Mouse (Mus musculus): Measurements from ENCODE around the gene Cacna1c. TPM values are rescaled to one million over a fixed set of nuclear protein-coding genes. Genes with fewer than 3 reads are reported as not detected.
A peak's percentile ranks its signal among the peaks of the same experiment; 100 is the strongest.

Gene Cacna1c
- total RNA-seq, 2 experiments from 2014 or later = 72.7 to 76.0 TPM

GRCm38 (mm10) chr6:118934243-118934902 lies 261.8 kb downstream of the Cacna1c start:
- DNase-seq (ENCODE audit: low spot score in 2 of 2) = no peak

DNA sequence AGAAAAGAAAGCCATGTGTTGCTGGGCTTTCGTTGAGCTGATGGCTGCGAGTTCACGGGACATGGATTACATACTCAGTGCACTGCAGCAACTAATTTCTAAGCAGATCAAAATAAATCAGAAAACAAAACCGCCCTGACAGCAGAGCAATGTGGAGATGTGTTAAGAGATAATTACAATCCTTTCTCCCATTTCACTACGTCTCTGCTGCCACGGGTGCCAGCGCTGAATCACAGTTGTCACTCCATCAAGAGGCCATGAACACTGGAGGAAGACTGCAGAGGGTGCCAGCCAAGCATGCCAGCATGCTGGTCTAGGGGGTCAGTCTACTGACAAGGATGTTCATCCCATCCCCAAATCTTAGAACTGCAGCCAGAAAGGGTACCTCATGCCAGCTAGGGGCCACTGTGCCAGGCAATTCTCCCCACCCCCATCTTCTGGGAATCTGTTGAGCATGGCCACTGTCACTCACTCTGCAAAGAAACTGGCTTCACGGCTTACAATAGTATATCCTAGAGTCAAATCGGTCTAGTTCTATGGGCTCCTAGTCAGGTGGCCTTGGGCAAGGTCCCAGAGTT lies 263.1 kb downstream of the Cacna1c start:
- no peak for DNase-seq (ENCODE audit: low spot score in 2 of 2)

DNA sequence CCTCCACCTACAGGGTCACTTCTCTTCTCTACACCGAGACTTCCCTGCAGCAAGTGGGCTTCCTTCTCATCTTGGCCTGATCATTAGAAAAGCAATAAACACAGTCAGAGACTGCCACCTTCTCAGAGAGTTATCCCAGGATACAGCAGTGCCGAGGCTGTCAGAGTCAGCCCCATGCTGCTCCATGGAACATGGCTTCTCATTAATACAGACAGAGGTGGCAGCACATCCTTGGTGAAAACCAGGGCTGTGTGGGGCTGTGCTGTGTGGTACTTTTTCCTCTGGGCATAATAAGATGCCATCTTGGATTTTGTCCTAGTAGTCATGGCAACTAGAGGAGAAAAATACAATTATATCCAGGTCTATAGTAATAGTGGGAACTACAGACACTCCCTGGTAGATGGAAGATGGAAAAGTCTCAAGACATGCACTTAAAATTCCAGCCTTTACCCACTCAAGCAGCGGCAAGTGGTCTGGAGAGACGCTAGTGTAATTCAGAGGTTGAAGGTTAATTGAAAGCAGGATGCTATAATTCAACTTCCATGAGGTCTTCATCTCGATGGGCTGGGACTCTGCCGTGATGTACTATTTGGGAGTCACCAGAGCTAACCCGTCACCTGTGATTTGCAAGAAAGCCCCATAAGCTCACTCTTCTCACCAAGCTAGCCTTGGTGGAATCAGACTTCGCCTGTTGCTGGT lies 264.1 kb downstream of the Cacna1c start:
- no peak for DNase-seq (ENCODE audit: low spot score in 2 of 2)

- no peak for DNase-seq (ENCODE audit: low spot score in 2 of 2)
These were observed 269.5 kb downstream of the Cacna1c start for GRCm38 (mm10) chr6:118926669-118927068.

GRCm38 (mm10) chr6:118924426-118924825 lies 271.8 kb downstream of the Cacna1c start:
- DNase-seq (ENCODE audit: low spot score in 2 of 2) = no peak

DNA sequence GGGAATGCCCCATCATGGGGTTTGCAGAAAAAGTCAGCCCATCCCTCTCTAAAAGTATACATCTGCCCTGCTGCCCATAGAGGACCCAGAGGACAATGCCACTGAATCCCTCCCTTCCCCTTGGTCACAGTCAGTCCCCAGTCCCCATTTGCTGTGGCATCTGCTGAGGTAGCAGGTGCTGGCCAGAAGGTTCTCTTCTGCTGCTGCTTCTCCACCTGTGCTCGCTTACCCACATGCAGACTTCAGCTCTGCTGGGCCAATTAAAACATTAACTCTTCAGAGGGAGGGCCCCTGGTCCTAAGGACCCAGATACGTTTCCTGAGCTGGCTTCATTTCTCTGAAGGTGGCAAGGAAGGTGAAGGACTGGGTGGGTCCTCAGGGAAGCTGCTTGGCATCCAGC lies 272.3 kb downstream of the Cacna1c start:
- no peak for DNase-seq (ENCODE audit: low spot score in 2 of 2)

DNA sequence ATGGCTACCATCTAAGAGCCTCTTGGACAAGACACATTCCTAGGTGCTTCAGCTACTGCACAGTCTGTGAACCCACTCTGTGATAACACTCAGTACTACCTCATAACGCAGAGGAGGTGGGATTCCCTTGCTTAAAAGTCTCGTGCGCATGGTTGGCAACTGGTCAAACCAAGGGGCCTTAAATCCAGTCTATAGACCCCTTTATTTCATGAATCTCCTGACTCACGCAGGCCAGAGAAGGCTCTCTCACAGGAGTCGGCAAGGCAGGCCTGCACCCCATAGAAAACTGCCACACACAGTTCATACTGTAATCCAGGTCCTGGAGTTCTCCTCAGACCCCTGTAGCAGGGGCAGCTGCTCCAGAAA lies 273.0 kb downstream of the Cacna1c start:
- DNase-seq (ENCODE audit: low spot score in 2 of 2) = no peak

GRCm38 (mm10) chr6:118922328-118923211 lies 273.6 kb downstream of the Cacna1c start:
- peak; percentile 82 to 87 for DNase-seq (ENCODE audit: low spot score in 2 of 2)

- no peak for DNase-seq (ENCODE audit: low spot score in 2 of 2)
These were observed 288.0 kb downstream of the Cacna1c start for GRCm38 (mm10) chr6:118908176-118908575.

DNA sequence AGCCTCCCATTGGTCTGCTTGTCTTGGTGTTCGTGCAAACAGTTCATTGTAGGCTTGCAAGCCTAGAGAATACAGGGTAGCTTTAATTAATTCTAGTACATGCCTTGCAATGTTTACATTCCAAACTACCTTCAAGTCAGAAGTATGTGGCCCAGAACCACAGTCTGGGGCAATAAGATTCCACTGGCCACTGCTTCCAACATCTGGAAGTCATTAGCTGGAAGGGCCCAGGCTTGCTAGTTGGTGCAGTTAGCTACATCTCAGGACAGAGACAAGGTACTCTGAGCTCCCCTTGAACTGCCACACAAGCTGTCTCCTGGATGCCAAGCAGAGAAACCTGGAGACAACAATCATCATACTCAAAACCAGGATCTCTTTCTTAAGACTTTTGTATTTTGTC lies 288.5 kb downstream of the Cacna1c start:
- DNase-seq (ENCODE audit: low spot score in 2 of 2) = no peak

- no peak for DNase-seq (ENCODE audit: low spot score in 2 of 2)
These were observed 289.3 kb downstream of the Cacna1c start for GRCm38 (mm10) chr6:118906878-118907277.

DNA sequence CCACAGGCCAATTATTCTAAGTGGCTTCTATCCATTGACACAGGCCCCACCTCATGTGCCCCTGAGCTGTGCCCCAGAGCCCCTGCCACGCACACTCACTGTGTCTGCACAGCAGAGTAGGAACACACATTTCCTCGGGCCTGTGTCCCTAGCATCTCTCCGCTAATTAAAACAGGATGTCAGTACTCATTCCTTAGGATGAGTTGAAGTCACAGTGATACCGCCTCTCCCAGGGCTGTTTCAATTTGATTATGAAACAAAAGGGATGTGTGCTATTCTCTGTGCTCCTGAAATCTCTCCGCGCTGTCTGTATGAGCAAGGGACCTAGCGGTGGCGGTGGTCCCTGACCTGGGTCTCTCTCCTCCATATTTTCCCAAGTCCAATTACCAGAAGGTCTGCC lies 296.5 kb downstream of the Cacna1c start:
- no peak for DNase-seq (ENCODE audit: low spot score in 2 of 2)

GRCm38 (mm10) chr6:118897101-118897500 lies 299.1 kb downstream of the Cacna1c start:
- DNase-seq (ENCODE audit: low spot score in 2 of 2) = no peak

DNA sequence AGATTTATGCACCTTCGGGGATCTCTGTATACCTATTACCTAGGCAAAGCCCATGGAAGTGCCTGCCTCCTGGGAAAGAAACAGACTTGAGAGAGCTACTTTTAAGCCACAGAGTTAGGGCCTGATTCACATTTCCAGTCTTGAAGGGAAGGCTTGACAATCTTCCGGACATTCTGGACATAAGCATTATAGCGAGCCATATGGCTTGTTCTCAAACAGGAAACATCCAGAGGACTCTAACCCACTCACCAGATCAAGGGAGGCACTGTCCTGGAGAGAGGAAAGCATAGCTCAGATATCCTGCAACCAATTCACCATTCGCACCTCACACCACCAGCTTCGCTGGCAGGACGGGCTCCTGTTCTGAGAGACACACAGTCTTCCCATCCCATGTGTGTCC lies 302.2 kb downstream of the Cacna1c start:
- no peak for DNase-seq (ENCODE audit: low spot score in 2 of 2)

DNA sequence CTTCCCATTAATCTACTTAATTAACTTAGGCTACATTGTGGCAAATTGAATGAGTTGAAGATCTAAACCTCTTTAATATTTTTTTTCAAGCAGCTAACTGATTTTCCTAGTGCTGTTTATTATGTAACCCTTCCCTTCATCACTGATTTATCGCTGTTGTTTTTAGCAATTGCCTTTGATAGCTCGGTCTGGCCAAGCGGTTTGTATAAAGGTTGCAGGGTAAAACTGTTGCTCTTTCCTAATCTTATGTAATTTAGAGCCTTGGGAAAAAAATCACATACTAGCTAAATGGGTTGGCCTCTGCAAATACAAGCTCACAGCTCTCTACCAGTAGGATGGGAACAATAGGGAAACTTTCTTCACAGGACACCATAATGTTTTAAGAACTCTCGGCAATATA lies 306.8 kb downstream of the Cacna1c start:
- no peak for DNase-seq (ENCODE audit: low spot score in 2 of 2)

DNA sequence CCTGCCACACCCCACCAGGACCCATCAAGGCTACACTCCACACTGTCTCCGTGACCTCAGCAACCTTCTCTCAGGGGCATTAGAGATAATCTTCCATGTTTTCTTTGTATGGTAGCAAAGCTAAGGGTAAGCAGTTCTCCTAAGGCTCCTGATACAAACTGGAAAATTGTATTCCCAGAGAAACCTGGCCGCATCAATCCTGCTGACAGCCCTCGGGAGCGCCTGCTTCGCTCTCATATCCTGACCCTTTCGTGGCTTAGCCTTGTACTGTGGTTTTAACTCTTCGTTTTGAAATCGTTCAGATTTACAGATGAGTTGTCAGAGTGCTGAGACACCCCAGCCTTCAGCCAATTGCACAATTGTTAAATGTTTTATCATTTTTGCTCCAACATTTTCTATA lies 309.2 kb downstream of the Cacna1c start:
- DNase-seq (ENCODE audit: low spot score in 2 of 2) = no peak

- no peak for DNase-seq (ENCODE audit: low spot score in 2 of 2)
These were observed 311.3 kb downstream of the Cacna1c start for GRCm38 (mm10) chr6:118884961-118885360.

GRCm38 (mm10) chr6:118884073-118884551 lies 312.1 kb downstream of the Cacna1c start:
- DNase-seq (ENCODE audit: low spot score in 2 of 2) = no peak

DNA sequence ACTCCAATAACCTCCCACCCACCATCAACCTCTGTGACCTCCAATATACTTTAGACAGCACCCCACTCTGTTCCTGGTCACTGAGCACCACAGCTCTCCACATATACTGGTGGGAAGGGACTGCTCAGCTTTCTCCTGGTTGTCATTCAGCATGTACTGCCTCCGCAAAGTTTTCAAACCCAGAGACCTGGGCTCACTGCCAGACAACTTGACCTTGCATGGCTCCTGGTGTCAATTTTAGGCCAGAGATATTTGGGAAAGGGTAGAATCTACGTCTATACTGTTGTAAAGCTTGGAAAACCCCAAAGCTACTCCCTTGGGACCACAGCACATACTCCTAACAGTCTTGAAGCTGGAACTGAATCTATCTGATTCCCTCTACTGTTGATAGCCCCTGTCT lies 320.0 kb downstream of the Cacna1c start:
- DNase-seq (ENCODE audit: low spot score in 2 of 2) = no peak

DNA sequence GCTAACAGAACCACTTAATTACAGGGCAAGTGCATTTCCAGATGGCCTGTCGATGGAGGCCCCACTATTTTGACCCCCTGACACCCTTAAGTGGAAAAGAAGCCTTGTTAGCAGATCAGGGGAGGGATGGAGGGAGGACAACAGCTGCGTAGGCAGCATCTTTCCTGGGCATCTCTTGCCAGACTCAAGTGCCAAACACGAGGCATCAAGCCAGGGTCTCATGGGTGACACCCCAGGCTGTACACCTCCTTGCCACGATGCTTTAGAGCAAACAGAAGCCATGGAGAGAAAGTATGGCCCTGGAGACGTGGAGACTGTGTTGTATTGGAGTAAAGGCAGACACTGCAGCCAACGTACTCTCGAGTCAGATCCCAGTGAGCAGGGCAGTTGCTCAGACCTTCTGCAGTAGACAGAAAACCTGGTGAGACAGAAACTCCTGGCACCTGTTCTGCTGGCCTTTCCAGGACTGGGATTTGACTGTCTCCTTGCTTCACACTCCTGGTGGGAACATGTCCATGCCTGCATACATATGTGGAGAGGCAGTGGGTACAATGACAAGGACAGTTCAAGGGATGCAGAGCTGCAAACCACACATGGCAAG lies 325.9 kb downstream of the Cacna1c start:
- no peak for DNase-seq (ENCODE audit: low spot score in 2 of 2)

GRCm38 (mm10) chr6:118867384-118867783 lies 328.8 kb downstream of the Cacna1c start:
- no peak for DNase-seq (ENCODE audit: low spot score in 2 of 2)
